Mouse (Mus musculus) CD4-positive, CD25-positive, alpha-beta regulatory T cell, adult 4 months (primary cell): ENCODE data around the gene Defb48. TPM values are rescaled to one million over a fixed set of nuclear protein-coding genes. Genes with fewer than 3 reads are reported as not detected.

Experiments used
- ATAC-seq: one replicate; pipeline ENCODE4 v1.8.0; 2017
- polyA plus RNA-seq, 2 experiments: library from polyadenylated mRNA; unstranded; fragments of 100-300 nt; shearing (Covaris generic); gene quantifications; one replicate each; pipeline ENCODE4 v1.2.1; 2017

Gene Defb48
- polyA plus RNA-seq: not detected

- no peak for ATAC-seq
Measured at GRCm38 (mm10) chr14:62984410-62984809, at the start of gene Defb48. Gene Defb48 (minus strand): TSS chr14:62984510.

- no peak for ATAC-seq
Measured at GRCm38 (mm10) chr14:63020524-63021156, 36.3 kb upstream of the Defb48 start.

GRCm38 (mm10) chr14:63014667-63015066, 30.4 kb upstream of the Defb48 start:
- ATAC-seq: no peak

- ATAC-seq: no peak
Measured at GRCm38 (mm10) chr14:63013082-63013481, 28.8 kb upstream of the Defb48 start.

GRCm38 (mm10) chr14:63011471-63011870, 27.2 kb upstream of the Defb48 start, which contains the start of gene Defb43:
Gene Defb43 (plus strand): TSS chr14:63011771.
- ATAC-seq: no peak

GRCm38 (mm10) chr14:63002588-63002987, 18.3 kb upstream of the Defb48 start:
- no peak for ATAC-seq

- ATAC-seq: no peak
Measured at GRCm38 (mm10) chr14:62998977-62999376, 14.7 kb upstream of the Defb48 start.

- no peak for ATAC-seq
Measured at GRCm38 (mm10) chr14:62997777-62998176, 13.5 kb upstream of the Defb48 start, which contains the start of gene Defb47. Gene Defb47 (plus strand): TSS chr14:62998077.

GRCm38 (mm10) chr14:62991849-62992510, 7.7 kb upstream of the Defb48 start:
- ATAC-seq: no peak

GRCm38 (mm10) chr14:62991271-62991670, 7.0 kb upstream of the Defb48 start:
- ATAC-seq: no peak

- ATAC-seq: no peak
Measured at GRCm38 (mm10) chr14:62979815-62980214, 4.5 kb downstream of the Defb48 start.

GRCm38 (mm10) chr14:62975046-62975445, 9.3 kb downstream of the Defb48 start:
- ATAC-seq: peak; percentile 32

- ATAC-seq: no peak
Measured at GRCm38 (mm10) chr14:62965811-62966520, 18.3 kb downstream of the Defb48 start.

GRCm38 (mm10) chr14:62965342-62965741, 19.0 kb downstream of the Defb48 start:
- no peak for ATAC-seq

GRCm38 (mm10) chr14:62963632-62964031, 20.7 kb downstream of the Defb48 start:
- no peak for ATAC-seq

- ATAC-seq: no peak
Measured at GRCm38 (mm10) chr14:62956091-62956490, 28.2 kb downstream of the Defb48 start.

- ATAC-seq: no peak
Measured at GRCm38 (mm10) chr14:62946794-62947193, 37.5 kb downstream of the Defb48 start.

GRCm38 (mm10) chr14:62940383-62941074, 43.8 kb downstream of the Defb48 start:
- peak; percentile 99 for ATAC-seq

- no peak for ATAC-seq
Measured at GRCm38 (mm10) chr14:62939435-62939834, 44.9 kb downstream of the Defb48 start.

GRCm38 (mm10) chr14:62937675-62938074, 46.6 kb downstream of the Defb48 start:
- no peak for ATAC-seq

- no peak for ATAC-seq
Measured at GRCm38 (mm10) chr14:62936631-62937380, 47.5 kb downstream of the Defb48 start.

- no peak for ATAC-seq
Measured at GRCm38 (mm10) chr14:62935361-62935760, 48.9 kb downstream of the Defb48 start.
